Mouse (Mus musculus): ENCODE data around the gene Trat1. TPM values are rescaled to one million over a fixed set of nuclear protein-coding genes. Genes with fewer than 3 reads are reported as not detected.

Gene Trat1
- polyA plus RNA-seq, 1 experiment from 2014 or later, result 0.08 TPM

DNA sequence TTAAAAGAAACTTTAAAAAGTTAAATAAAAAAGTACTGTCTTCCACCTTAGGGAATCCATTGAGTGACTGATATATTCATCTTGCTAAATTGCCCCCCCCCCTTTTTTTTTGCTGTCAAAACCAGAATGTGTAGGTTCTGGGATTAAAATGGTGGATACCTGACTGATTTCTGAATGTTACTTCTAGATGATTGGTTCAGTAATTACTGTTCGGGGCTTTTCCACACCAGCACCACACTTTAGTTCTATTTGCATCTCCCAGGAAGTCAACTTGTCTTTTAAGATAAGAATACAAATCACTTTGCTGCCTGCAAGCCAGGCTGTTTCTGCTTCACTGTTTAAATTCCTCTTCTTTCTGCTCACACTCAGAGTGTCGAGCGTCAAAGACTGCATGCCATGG is 26.5 kb upstream of the Trat1 start:
- Histone ChIP-seq H3K27me3 (ENCODE audit: control insufficient read depth, insufficient read depth, low read length) (no peaks in the 10 kb centered on the region), H3K4me2 (ENCODE audit: low read depth, low read length) (no peak overlapping the region), H3K27ac (ENCODE audit: low read length) (no peak overlapping the region), H3K4me3 (replicated peaks; ENCODE audit: low read length) (no peak overlapping the region), H3K9me3 (replicated peaks; ENCODE audit: control insufficient read depth, low read length) (no peaks in the 10 kb centered on the region), H3K9ac (ENCODE audit: low read length) (no peak overlapping the region), H3K36me3 (ENCODE audit: control insufficient read depth, insufficient read depth, low read length) (no peaks in the 10 kb centered on the region), H3K4me1 (ENCODE audit: control insufficient read depth, insufficient read depth, low read length) (no peaks in the 10 kb centered on the region)
- WGBS, result 36% methylated on average over 3 of the region's 3 CpGs
- ATAC-seq (ENCODE audit: insufficient read depth, low FRiP score), result no peak

DNA sequence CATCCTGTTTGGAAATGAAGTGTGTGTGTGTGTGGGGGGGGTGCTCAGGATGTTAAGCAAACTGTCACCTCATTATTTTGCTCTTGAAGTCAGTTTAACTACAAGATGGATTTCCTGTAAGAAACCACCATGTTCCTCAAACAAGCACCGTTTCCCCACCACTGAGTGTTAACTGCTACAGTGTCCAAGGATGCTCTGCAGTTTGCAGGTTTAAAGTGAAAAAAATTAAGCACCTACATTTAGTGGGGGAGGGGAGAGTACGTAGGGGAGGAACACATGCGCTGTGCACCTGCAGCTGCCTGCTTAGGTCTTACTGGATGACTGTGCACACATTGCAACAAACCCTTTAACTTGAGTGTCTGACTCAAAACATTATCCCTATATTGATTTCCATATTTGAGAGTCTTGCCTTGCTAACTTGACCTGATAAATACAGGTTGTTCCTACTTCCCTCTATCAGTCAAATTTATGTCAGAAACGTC is 16.9 kb upstream of the Trat1 start:
- no peak overlapping the region for H3K4me2 ChIP-seq (ENCODE audit: low read depth, low read length)
- whole genome bisulfite sequencing, result 53% methylated on average over 4 of the region's 4 CpGs
- no peaks in the 10 kb centered on the region for H3K4me1 ChIP-seq (ENCODE audit: control insufficient read depth, insufficient read depth, low read length)
- no peak overlapping the region for H3K27ac ChIP-seq (ENCODE audit: low read length)
- no peaks in the 10 kb centered on the region for H3K27me3 ChIP-seq (ENCODE audit: control insufficient read depth, insufficient read depth, low read length)
- H3K9me3 ChIP-seq (replicated peaks; ENCODE audit: control insufficient read depth, low read length), result no peaks in the 10 kb centered on the region
- no peak overlapping the region for H3K9ac ChIP-seq (ENCODE audit: low read length)
- ATAC-seq (ENCODE audit: insufficient read depth, low FRiP score), result no peak
- no peaks in the 10 kb centered on the region for H3K36me3 ChIP-seq (ENCODE audit: control insufficient read depth, insufficient read depth, low read length)
- no peak overlapping the region for H3K4me3 ChIP-seq (replicated peaks; ENCODE audit: low read length)

- WGBS, result 61% methylated on average over 3 of the region's 3 CpGs
- Histone ChIP-seq H3K27ac (ENCODE audit: low read length) (no peak overlapping the region), H3K4me2 (ENCODE audit: low read depth, low read length) (no peak overlapping the region), H3K36me3 (ENCODE audit: control insufficient read depth, insufficient read depth, low read length) (no peaks in the 10 kb centered on the region), H3K4me3 (replicated peaks; ENCODE audit: low read length) (no peak overlapping the region), H3K9me3 (replicated peaks; ENCODE audit: control insufficient read depth, low read length) (no peaks in the 10 kb centered on the region), H3K27me3 (ENCODE audit: control insufficient read depth, insufficient read depth, low read length) (no peaks in the 10 kb centered on the region), H3K9ac (ENCODE audit: low read length) (no peak overlapping the region), H3K4me1 (ENCODE audit: control insufficient read depth, insufficient read depth, low read length) (no peaks in the 10 kb centered on the region)
- ATAC-seq (ENCODE audit: insufficient read depth, low FRiP score), result no peak
Measured at GRCm38 (mm10) chr16:48786258-48786657, 14.4 kb upstream of the Trat1 start.

DNA sequence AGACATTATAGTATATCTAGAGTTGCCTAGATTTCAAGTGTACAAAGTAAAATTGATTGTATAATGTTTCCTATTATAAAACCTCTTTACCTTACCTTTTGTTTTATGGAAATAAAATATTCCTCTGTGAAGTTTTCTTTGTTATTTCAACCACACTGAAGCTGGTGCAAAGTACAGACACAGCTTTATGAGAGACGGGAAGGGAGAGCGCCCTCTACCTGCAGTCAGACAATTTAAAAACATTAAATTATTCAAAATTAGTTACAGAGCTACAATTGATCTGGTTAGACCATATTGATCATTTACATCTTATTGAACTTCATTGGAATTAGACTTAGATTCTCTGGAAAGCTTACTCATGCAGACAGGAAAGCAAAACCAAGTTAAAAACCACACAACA is 5.4 kb upstream of the Trat1 start:
- no peak for ATAC-seq (ENCODE audit: insufficient read depth, low FRiP score)
- WGBS, result 62% methylated on average over 2 of the region's 2 CpGs
- H3K4me2 ChIP-seq (ENCODE audit: low read depth, low read length), result no peak overlapping the region

GRCm38 (mm10) chr16:48769183-48769582 is 2.6 kb downstream of the Trat1 start:
- WGBS, result 89% methylated on average over 3 of the region's 3 CpGs
- no peak for ATAC-seq (ENCODE audit: insufficient read depth, low FRiP score)
- Histone ChIP-seq H3K4me1 (ENCODE audit: control insufficient read depth, insufficient read depth, low read length) (no peaks in the 10 kb centered on the region), H3K27me3 (ENCODE audit: control insufficient read depth, insufficient read depth, low read length) (no peaks in the 10 kb centered on the region), H3K4me3 (replicated peaks; ENCODE audit: low read length) (no peak overlapping the region), H3K4me2 (ENCODE audit: low read depth, low read length) (no peak overlapping the region), H3K9me3 (replicated peaks; ENCODE audit: control insufficient read depth, low read length) (no peaks in the 10 kb centered on the region), H3K27ac (ENCODE audit: low read length) (no peak overlapping the region), H3K9ac (ENCODE audit: low read length) (no peak overlapping the region), H3K36me3 (ENCODE audit: control insufficient read depth, insufficient read depth, low read length) (no peaks in the 10 kb centered on the region)

More for the DNA sequence above, 5.4 kb upstream of the Trat1 start:
- Histone ChIP-seq H3K36me3 (ENCODE audit: control insufficient read depth, insufficient read depth, low read length) (no peaks in the 10 kb centered on the region), H3K27ac (ENCODE audit: low read length) (no peak overlapping the region), H3K4me1 (ENCODE audit: control insufficient read depth, insufficient read depth, low read length) (no peaks in the 10 kb centered on the region), H3K9me3 (replicated peaks; ENCODE audit: control insufficient read depth, low read length) (no peaks in the 10 kb centered on the region), H3K27me3 (ENCODE audit: control insufficient read depth, insufficient read depth, low read length) (no peaks in the 10 kb centered on the region), H3K4me3 (replicated peaks; ENCODE audit: low read length) (no peak overlapping the region), H3K9ac (ENCODE audit: low read length) (no peak overlapping the region)

DNA sequence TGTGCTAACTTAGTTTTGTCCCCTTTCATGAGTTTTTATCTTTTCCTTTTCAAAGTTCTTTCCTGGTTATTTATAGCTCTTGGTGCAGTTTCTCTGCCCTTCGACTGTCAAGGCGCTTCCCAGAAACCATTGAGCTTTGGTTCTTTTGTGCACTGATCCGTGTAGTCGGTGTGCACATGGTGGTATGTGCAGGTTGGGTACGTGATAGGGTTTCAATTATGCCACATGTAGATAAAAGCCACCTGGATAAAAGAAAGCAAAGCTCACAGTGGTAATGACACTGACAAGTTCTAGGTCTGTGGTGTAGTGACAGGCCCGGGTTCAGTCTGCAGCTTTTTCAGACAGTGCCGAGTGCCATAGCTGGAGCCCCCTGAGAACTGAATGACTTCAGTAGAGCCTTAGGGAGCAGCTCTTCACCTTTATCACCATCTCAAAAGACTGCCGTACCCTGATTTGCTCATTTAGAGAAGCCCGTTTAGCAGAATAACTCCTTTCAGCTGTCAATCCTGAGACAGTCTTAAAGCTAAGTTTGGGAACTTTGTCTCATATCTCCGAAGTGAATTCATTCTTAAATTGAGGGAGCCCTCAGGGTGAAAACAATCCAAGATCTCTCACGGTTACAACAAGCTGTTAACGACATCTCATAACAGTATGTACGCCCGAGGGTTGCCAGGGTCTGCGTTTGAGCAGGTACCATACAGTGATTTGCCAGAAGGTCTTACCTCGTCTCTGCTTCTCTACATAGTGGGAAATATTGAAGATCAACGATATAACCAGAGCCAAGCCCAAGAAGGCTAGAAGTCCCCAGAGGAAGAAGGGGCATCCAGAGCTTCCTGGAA is 11.0 kb downstream of the Trat1 start:
- Histone ChIP-seq H3K4me1 (ENCODE audit: control insufficient read depth, insufficient read depth, low read length) (no peaks in the 10 kb centered on the region), H3K27me3 (ENCODE audit: control insufficient read depth, insufficient read depth, low read length) (no peaks in the 10 kb centered on the region), H3K9me3 (replicated peaks; ENCODE audit: control insufficient read depth, low read length) (no peaks in the 10 kb centered on the region), H3K36me3 (ENCODE audit: control insufficient read depth, insufficient read depth, low read length) (no peaks in the 10 kb centered on the region), H3K9ac (ENCODE audit: low read length) (no peak overlapping the region), H3K27ac (ENCODE audit: low read length) (no peak overlapping the region), H3K4me3 (replicated peaks; ENCODE audit: low read length) (no peak overlapping the region), H3K4me2 (ENCODE audit: low read depth, low read length) (no peak overlapping the region)
- no peak for ATAC-seq (ENCODE audit: insufficient read depth, low FRiP score)
- WGBS, result 79% methylated on average over 17 of the region's 17 CpGs

- Histone ChIP-seq H3K4me3 (replicated peaks; ENCODE audit: low read length) (no peak overlapping the region), H3K27me3 (ENCODE audit: control insufficient read depth, insufficient read depth, low read length) (no peaks in the 10 kb centered on the region), H3K27ac (ENCODE audit: low read length) (no peak overlapping the region), H3K4me1 (ENCODE audit: control insufficient read depth, insufficient read depth, low read length) (no peaks in the 10 kb centered on the region), H3K9me3 (replicated peaks; ENCODE audit: control insufficient read depth, low read length) (no peaks in the 10 kb centered on the region), H3K36me3 (ENCODE audit: control insufficient read depth, insufficient read depth, low read length) (no peaks in the 10 kb centered on the region), H3K9ac (ENCODE audit: low read length) (no peak overlapping the region; the same call in 1 of the 2 replicates), H3K4me2 (ENCODE audit: low read depth, low read length) (peak overlapping the region; percentile 46)
- 16% methylated on average over 26 of the region's 26 CpGs for WGBS
- ATAC-seq (ENCODE audit: insufficient read depth, low FRiP score), result no peak
Measured at GRCm38 (mm10) chr16:48750145-48750827, 21.5 kb downstream of the Trat1 start.

DNA sequence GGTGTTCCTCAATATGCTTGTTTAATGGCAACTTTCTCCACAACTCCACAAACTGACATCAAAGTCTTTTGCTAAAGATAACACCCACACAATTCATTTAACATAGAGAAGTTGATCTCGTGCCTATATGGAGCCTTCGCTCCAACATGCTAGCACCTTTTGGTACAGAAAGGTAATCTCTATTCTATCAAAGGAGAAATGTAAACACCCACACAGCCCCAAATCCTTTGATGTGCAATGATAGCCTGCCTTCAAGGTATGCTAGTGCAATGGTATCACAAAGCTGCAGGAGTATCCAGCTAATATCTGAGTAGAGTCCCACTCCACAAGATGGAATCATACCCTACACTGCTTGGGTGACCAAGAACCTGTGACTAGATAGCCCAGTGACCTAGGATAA is 26.4 kb downstream of the Trat1 start:
- H3K4me3 ChIP-seq (replicated peaks; ENCODE audit: low read length), result no peak overlapping the region
- no peak overlapping the region for H3K9ac ChIP-seq (ENCODE audit: low read length)
- no peak overlapping the region for H3K4me2 ChIP-seq (ENCODE audit: low read depth, low read length)
- H3K36me3 ChIP-seq (ENCODE audit: control insufficient read depth, insufficient read depth, low read length), result no peaks in the 10 kb centered on the region
- H3K27ac ChIP-seq (ENCODE audit: low read length), result no peak overlapping the region
- 71% methylated on average over 2 of the region's 2 CpGs for WGBS
- H3K27me3 ChIP-seq (ENCODE audit: control insufficient read depth, insufficient read depth, low read length), result no peaks in the 10 kb centered on the region
- H3K9me3 ChIP-seq (replicated peaks; ENCODE audit: control insufficient read depth, low read length), result no peaks in the 10 kb centered on the region
- ATAC-seq (ENCODE audit: insufficient read depth, low FRiP score), result no peak
- no peaks in the 10 kb centered on the region for H3K4me1 ChIP-seq (ENCODE audit: control insufficient read depth, insufficient read depth, low read length)

DNA sequence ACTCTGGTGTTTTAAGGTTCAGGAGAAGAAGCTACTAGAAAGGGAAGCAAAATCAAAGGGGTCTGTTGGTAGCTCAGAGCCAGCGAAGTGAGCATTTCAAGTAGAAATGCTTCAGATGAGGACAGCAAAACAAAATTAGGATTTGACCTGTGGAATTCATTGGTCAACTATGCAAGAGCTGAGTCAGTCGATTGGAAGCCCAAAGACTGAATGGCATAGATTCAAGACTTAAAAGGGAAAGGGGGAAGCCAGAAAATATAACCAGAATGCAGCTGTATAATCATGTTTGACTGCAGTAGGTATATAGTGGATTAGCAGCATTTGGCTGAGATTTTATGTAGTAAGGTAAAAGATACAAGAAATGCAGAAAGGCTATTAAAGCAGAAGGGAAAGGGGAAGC is 26.8 kb downstream of the Trat1 start:
- no peak overlapping the region for H3K9ac ChIP-seq (ENCODE audit: low read length)
- H3K4me2 ChIP-seq (ENCODE audit: low read depth, low read length), result no peak overlapping the region
- H3K9me3 ChIP-seq (replicated peaks; ENCODE audit: control insufficient read depth, low read length), result no peaks in the 10 kb centered on the region
- no peaks in the 10 kb centered on the region for H3K4me1 ChIP-seq (ENCODE audit: control insufficient read depth, insufficient read depth, low read length)
- no peaks in the 10 kb centered on the region for H3K36me3 ChIP-seq (ENCODE audit: control insufficient read depth, insufficient read depth, low read length)
- H3K27me3 ChIP-seq (ENCODE audit: control insufficient read depth, insufficient read depth, low read length), result no peaks in the 10 kb centered on the region
- no peak for ATAC-seq (ENCODE audit: insufficient read depth, low FRiP score)
- 71% methylated on average over 2 of the region's 2 CpGs for WGBS
- no peak overlapping the region for H3K27ac ChIP-seq (ENCODE audit: low read length)
- no peak overlapping the region for H3K4me3 ChIP-seq (replicated peaks; ENCODE audit: low read length)
